Mouse (Mus musculus) gastrocnemius, postnatal 25 days (tissue): ENCODE results near the gene Lrrc14b. TPM values are rescaled to one million over a fixed set of nuclear protein-coding genes. Genes with fewer than 3 reads are reported as not detected.

Experiments
- DNase-seq: peaks from one replicate; pipeline ENCODE4 v3.0.0; 2022
- long read RNA-seq, 2 experiments: library from polyadenylated mRNA; stranded (forward); transcript quantifications; one replicate each; pipeline ENCODE4 v2.0.0; 2021
- total RNA-seq, 2 experiments: library from RNA; stranded (reverse); gene quantifications; 1 replicate in 1 of 2; 2 replicates in 1 of 2; pipeline ENCODE4 v1.2.3; 2021

The Lrrc14b gene
- total RNA-seq: 10 to 100 TPM; 69.7 to 84.2 TPM
- long read RNA-seq, experiment 1, transcript Lrrc14b-201 (2 exons, 2,755 nt): major isoform, 59 of 96 reads
- long read RNA-seq, experiment 1, partial matches to known transcripts: 0 of 96 reads
- long read RNA-seq, experiment 1, other reads (novel, unspliced or antisense): 37 of 96 reads
- long read RNA-seq, experiment 2, transcript Lrrc14b-201 (2 exons, 2,755 nt): major isoform, 97 of 160 reads
- long read RNA-seq, experiment 2, partial matches to known transcripts: 0 of 160 reads
- long read RNA-seq, experiment 2, other reads (novel, unspliced or antisense): 63 of 160 reads

DNA sequence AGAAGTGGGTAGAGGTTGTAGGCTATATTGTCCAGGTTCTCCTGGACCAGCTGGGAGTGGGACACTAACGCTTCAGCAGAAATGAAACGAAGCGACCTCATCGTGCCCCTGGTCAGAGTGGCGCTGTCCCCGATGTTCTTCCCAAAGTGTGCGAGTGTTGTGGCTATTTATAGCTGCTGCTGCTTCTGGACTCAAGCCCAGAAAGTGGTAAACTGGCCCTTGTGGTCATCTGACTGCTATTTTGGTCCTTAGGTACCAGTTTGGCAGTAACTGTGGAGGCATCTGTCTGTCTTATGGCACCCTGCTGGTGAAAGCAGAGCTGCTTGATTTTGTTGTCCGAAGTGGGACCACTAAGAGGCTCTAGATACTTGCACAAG, at the start of gene Lrrc14b:
Lrrc14b (minus strand) TSS at position 147 of the 377 bp plus-strand sequence.
- peak; percentile 76 for DNase-seq

DNA sequence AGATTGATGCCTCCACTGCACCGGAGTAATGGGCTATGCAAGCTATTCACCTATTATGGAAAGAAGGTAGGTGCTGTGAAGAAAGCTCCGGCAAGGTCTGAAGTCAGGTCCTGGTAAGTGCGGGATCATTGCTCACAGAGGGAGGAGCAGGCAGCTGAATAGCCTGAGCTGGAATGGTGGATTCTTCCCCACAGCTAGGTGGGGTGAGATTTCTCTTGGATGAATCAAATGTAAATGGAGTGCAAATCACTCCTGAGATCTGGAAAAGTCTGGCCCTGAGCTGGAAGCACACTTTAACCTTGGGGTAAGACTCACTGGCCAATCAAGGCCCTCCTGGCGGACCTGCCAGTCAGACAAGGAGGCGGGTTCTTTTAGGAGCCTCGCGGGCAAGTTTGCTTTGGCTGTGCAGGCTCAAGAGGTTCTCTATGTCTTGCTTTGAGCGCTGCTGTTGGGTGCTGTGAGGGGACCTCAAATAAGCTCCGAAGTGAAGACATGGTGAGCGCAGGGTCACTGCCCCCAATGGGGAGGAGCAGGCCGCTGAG, 35.6 kb upstream of the Lrrc14b start, which contains the start of gene Ftl1-ps1:
Ftl1-ps1 (plus strand) TSS at position 397 of the 542 bp plus-strand sequence.
- no peak for DNase-seq

DNA sequence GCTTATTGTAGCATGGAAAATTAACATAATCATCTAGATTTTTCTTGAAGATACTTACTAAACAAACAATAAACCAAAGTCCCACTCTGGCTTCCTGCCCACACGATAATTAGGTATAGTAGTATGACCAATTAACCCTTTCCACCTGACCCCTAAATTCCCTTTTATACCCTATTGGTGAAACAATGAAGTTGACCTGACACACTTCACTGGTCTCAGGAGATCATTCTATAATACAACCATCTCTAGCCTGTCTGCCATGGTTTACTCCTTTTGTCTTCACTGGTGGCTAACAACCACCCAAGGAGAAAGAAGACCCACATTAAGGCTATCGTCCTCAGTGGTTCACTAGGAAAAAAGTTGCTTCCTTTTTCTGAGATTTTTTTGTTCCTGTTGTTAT, 27.4 kb upstream of the Lrrc14b start:
- DNase-seq: no peak

DNA sequence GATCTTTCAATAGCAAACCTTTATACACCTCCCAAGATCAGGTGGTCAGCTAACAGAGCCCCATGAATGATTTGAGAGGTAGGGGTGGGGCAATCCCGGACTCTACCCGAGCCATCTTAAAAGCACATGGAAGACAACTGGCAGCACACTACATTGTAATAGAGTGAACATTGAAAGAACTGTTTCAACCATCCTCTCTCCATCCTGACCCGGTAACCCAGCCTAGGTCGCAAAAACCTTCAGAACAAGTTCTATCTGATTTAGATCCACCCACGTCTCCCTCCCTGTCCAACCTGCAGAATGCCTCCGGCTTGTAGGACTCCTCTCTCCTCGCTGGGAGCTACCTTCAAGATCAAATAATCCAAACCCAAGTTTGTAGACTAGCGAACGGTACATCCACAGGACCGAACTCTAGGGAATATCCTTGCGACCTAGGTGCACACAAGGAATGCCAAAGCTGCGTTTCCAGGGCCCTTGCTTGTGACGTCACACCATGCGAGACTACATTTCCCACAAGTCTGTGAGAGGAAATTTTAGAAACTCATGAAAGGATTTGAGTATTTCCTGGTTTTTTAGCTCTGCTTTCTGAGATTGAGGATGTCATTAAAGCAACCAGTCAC, 26.7 kb upstream of the Lrrc14b start, which contains the start of gene Zfp72:
Zfp72 (minus strand) TSS at position 466 of the 620 bp plus-strand sequence.
- peak; percentile 36 for DNase-seq

DNA sequence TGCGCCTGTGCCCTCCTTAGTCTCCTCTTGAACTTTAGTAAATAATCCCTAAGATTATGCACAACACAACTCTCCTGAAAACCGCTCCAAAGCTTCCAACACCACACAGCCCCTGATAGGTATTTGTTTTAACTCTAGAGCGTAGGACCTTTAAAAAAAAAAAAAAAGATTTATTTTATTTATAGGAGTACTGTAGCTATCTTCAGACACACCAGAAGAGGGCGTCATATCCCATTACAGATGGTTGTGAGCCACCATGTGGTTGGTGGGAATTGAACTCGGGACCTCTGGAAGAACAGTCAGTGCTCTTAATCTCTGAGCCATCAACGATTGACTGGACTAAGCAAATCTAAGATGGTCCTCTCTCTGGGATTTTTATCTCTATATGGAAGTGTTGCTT, 25.9 kb upstream of the Lrrc14b start:
- no peak for DNase-seq

DNA sequence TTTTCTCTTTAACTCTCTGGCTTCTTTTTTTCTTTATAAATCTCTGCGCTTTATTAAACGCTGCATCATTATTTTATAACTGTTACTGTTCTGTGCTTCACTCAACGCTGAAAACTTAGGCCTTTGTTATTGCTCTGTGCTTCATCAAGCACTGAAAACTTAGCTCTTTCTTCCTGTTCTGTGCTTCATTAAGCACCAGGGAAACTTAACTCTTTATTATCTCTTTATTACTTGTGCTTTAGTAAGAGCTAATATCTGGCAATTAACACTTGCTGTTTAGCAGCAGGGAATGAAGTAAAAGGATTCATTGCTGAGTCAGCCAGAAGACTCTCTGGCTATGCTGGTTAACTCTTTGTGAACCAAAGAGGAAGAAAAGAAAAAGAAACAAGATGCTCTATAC, 18.5 kb upstream of the Lrrc14b start:
- no peak for DNase-seq

DNA sequence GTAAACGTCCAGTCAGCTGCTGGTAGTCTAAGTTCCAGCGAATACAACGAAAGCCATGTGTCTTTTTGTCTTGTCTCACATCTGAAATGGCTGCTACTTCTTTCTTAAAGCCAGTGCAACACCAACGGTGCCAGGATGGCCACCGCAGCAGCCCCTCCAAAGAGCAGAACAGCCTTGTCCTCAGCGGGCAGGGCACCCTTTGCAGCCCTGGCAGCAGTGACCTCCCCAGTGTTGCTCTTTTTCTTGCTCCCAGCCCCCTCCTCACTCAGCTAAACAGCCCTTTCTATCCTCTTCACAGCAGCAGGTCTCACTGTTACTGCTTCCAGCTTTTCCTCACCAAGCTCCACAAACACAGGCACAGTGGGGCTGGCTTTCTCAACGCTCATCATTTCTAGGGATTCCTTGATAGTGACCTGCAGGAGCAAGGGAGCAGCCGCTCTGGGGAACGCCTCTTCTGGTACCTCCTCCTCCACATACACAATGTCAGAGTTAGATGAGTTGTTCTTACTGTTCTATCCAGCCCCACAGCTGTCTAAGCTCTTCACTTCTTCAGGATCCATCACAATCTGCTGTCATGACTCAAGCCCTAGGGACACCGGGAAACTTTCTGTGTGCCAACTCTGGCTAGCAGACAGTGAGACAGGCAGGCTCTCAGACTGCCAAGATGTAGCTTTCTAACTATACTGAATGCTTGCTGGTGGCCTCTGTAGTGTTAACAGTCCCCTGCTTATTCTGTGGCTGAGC, 17.9 kb upstream of the Lrrc14b start:
- DNase-seq: no peak

DNA sequence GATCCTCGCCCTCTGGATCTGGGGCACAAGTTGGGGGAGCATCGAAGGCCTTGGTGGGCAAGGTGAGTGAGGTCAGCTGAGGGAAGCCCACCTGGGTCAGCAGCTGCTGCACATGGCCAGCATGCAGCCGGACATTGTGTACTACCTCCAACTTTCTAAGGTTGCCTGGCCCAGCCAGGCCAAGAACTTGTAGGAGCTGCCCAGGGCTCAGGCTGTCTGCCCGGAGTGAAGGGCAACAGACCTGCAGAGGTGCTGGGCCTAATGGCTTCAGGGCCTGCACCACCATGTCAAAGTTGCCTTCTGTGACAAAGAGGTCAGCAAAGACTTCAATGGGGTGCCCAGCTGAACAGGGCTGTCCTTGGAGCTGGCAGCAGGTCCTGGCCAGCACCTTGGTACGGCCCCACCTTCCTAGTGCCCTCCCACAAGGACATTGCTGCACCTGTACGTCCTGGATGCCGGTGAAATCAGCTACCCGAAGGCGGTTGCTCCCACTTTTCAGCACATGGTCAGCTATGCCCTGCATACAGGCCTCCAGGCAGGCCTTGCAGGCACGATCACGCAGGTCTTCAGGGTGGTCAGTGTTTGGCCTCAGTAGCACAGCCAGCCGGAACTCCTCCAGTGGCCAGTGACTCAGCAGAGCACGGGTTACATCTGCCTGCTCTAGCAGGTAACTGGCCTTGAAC, 488 bp downstream of the Lrrc14b start:
- peak; percentile 57 for DNase-seq

DNA sequence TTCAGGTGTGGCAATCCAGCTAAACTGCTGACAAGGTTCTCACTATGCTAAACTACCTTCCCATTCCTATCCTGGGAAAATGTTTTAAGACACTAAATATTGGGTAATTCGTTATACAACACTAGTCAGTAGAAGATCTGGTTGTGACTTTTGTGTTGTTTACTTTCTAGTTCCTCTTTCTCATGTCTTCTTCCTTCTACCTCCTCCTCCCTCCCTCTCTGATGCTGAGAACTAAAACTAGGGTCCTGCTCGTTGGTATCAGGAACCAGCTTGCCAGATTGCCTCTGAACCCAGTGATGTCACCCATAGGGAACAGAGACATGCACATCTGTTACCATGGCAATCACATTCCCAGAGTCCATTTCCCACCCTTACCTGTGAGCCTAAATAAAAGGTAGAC, 1.6 kb downstream of the Lrrc14b start:
- DNase-seq: no peak

DNA sequence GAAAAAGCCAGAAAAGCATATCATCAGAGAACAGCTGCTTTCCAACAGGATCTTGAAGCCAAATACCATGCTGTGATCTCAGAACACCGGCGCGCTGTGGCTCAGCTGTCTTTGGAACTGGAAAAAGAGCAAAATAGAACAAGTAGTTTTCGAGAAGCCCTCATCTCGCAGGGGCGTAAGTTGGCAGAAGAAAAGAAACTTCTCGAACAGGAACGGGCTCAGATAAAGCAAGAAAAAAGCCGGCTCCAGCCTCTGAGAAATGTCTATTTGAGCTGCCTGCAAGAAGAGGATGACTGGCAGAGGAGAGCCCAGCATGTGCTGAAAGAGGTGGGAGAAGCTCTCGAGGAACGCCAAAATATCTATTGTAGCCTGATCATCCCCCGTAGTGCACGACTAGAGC, 7.3 kb downstream of the Lrrc14b start:
- DNase-seq: no peak

DNA sequence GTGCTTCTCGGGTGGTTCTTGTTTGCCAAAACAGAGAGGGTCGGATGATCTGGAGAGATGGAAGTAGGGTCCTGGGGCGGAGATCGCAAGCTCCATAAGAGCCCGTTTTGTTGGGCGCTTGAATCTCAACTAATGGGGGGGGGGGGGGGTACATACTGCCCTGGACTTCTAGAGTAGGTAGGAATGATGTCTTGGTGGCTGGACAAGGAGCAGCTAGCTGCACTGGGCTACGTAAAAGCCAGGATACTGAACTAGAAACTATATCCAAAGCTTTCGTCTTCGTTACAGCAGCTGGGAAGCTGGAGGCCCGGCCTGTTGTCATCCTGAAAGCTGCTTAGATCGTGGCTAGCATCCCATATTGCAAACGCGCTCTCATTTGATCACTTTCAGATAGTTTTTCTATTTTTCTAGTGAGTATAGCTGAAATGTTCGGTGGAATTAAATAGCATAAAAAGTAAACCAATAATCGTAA, 13.3 kb downstream of the Lrrc14b start:
- DNase-seq: no peak

DNA sequence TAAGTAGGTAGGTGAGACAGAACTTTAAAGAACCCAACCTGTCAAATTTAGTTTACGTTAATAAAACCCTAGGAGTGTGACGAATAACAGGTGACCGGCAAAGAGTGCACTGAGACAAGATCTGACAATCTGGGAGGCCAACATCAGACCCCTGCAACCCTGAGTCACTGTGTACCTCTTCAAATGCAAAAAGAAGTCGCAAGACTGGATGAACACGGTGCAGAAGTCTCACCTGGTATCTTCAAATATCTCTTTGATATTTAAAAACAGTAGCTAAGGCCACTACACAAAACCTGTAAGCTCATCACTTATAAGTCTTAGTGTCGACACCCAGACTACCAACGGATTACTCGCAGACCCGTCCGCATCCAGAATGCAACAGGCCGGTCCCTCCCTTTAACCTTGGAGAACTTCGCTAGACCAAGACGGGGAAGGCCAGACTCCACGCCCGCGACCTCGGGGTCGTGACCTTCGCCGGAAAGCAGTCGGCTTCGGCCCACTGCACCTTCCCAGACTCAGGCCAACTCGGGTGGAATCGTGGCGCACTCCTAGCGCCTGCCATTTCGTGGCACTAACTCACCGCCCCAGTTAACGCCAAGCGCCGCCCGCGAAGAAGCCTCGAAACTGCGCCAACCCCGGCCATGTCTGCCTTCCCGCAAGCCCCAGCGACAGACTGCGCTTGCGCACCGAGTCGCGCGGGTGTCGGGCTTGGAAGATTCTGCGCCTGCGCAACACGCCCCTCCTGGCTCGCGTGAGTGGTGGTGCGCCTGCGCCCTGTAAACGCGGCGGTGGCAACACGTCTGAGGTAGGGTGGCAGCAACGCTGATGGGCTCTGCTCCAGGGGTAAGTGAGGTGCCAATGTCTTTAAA, 14.0 kb downstream of the Lrrc14b start, which contains the start of the genes Sdha and Ccdc127:
Sdha (minus strand) TSS at position 715 of the 869 bp plus-strand sequence.
Ccdc127 (plus strand) TSS at position 744 of the 869 bp plus-strand sequence.
- DNase-seq: peak; percentile 95

DNA sequence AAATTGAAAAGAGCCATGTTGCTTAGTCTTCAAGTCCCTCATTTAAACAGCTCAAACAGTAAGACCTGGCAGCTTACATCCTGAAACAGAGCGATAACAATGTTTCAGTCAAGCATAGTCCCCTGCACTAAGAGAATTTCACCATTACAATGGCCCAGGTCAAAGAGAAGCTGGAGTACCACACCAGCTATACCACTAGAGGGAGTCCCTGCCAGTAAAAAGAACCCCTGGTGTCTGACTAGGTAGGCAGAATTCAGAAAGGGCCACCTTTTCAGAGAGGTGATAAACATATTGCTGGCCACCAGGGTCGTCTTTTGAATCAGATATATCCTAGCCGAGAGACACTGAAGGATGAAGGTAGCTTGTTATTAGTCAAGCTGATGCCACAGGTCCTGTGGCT, 22.8 kb downstream of the Lrrc14b start:
- DNase-seq: no peak

DNA sequence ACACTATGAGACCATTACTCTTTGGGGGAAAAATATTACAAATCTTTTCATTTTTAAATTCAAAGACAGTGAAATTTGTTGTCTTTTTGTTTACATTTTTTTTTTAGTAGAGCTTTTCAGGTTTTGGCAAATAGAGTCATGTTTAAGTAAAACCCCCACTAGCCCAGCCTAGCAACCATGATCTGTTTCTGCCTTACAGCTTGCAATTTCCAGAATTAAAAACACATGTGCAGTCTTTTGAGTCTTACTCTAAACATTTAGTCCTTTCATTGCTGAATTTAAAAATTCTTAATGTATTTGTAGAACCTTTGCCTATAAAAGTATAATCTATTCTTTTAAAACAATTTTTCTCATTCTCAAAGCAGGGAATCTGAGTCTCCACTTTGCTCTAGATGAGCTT, 34.5 kb downstream of the Lrrc14b start:
- DNase-seq: no peak

DNA sequence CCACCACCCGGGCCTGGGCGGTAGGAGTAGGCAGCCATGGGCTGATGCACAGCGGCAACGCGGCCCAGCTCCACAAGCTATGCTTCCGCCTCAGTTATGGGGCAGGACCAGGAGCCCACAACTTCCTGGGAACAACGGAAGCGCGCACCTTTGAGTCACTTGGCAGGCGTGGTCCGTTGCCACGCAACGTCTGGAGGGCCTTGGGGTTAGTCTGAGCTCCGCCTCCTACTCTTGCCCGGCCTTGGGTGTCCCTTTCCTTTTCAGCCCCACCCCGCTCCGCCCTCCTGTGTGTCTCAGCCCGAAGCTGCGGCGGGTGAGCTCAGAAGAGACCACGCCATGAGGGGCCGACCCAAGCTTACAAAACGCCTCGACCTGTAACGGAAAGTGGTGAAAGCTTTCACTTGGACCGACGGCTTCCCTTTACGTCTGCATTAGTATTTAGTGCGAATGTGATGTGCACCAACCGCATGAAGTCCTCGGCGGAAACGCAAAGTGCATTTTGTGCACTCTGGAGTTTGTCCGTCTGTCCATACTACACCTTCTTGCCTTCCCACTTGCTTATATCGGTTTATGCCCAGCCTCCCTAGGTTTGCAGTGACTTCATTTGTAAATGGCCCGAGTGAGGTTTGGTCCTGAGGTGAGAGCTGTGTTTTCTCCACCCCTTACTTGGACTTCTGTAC, 46.5 kb downstream of the Lrrc14b start, which contains the start of gene Pdcd6:
Pdcd6 (minus strand) TSS at position 411 of the 680 bp plus-strand sequence.
- peak; percentile 94 for DNase-seq

DNA sequence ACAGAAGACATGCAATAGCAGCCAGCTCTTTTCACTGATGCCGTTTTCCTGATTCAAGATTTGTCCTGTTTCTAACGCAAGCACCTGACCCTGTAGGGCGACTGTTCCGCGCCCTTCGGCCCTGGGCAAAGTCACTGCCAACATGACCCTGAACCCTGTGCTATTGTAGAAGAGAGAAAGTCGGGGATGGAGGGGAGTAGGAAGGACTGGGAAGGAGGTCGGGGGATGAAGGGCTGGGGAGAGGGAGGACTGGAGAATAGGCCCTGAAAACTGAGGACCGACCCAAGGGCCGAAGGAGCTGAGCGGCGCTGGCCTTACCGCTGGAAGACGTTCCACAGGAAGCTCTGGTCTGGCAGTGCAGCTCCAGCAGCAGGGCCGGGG, 47.0 kb downstream of the Lrrc14b start:
- no peak for DNase-seq

DNA sequence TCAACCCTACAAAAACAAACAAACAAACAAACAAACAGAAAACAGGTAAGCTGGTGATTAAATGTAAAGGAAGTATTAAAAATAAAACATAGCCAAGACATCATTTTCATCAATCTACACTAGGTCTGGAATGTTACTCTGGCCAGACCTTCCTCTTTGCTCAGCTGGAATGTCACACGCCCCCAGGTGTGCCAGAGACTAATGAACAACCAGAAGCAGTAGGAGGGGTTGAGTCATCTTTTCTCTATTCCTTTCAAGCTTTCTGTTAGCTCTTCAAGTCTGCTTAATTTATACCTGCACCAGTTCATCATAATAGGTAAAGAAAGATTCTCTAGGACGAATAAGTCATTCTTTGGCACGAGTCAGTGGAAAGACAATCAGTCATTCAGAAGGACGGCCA, 47.4 kb downstream of the Lrrc14b start:
- DNase-seq: no peak

DNA sequence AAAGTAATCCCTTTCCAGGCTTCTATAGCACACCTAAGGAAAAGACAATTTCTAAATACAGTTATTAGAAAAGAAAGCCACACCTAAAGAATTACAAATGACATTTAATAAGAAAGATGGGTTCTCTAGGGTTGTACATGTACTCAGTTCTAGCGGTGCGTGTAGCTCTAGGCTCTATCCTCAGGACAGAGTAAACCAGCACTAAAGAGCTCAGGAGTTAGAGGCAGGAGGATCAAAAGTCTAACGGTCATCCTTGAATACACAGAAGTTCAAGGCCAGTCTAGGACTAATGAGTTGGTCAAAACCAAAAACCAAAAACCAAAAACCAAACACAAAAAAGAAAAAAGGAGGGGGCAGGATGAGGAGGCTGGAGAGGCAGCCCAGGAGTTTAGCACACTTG, 49.2 kb downstream of the Lrrc14b start:
- no peak for DNase-seq
